Mouse (Mus musculus): ENCODE measurements at regions not wholly inside any gene's neighbourhood (a gene's known extent, or its start where the extent isn't known, plus 50 kb on each side); places are given as distances from the start of the nearest gene placed in this dataset.

DNA sequence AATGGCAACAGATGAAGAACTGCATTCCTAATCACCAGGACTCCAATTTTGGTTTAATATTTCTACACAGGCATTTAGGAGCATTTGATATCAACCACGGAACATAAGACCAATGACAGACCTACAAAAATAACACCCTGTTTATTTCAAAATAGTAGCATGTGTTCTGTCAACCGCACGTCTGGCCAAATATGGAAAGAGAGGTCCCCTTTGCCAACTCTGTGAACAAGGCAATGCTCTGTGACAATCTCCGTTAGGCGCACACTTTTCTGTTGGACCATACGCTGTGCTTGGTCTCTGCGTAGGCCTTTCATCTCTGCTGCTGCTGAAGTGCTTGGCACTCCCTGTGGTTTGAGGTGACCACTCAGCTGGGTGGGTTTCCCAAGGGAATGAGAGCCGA lies 173.2 kb downstream of the Gadd45g start:
- TF ChIP-seq CTCF (IDR thresholded peaks at IDR 0.05; ENCODE audit: borderline replicate concordance, insufficient read depth, low read depth, low read length) (no peak), POLR2A (IDR thresholded peaks at IDR 0.05; ENCODE audit: borderline replicate concordance, insufficient read depth, low read length) (no peak)
